Mouse (Mus musculus) ES-E14 (cell line): ENCODE measurements around the gene Tbpl2. TPM values are rescaled to one million over a fixed set of nuclear protein-coding genes. Genes with fewer than 3 reads are reported as not detected.

Experiments used
- DNase-seq: peaks from one replicate; pipeline ENCODE4 v3.0.0-alpha.2; 2013; ENCODE audit warnings: low read depth, low spot score
- H3K27ac ChIP-seq: 2 replicates; pipeline ENCODE4 v1.5.1; 2012; ENCODE audit warnings: low read depth, mild to moderate bottlenecking, low read length, moderate library complexity, mixed read lengths; ENCODE audit not compliant: poor library complexity, insufficient read depth, severe bottlenecking
- H3K36me3 ChIP-seq: 2 replicates; pipeline ENCODE4 v1.6.1; 2012; ENCODE audit warnings: mild to moderate bottlenecking, low read length, moderate library complexity, mixed read lengths; ENCODE audit not compliant: control insufficient read depth, poor library complexity, insufficient read depth, severe bottlenecking
- H3K4me1 ChIP-seq, 2 experiments: fragments of 150-350 bp in 1 of 2; sonication (generic) in 1 of 2; 2 replicates each; pipeline ENCODE4 v1.6.1; 2012; ENCODE audit warnings: low read length in 2 of 2, mild to moderate bottlenecking in 1 of 2, mixed read lengths in 1 of 2; ENCODE audit not compliant: control insufficient read depth in 2 of 2, insufficient read depth in 2 of 2, poor library complexity in 1 of 2
- H3K4me3 ChIP-seq, 2 experiments: fragments of 150-350 bp in 1 of 2; sonication (generic) in 1 of 2; 2 replicates each; pipeline ENCODE4 v1.5.1; 2012; ENCODE audit warnings: low read length in 2 of 2, low read depth in 1 of 2, mild to moderate bottlenecking in 1 of 2, mixed read lengths in 1 of 2; ENCODE audit not compliant: insufficient read depth in 1 of 2, poor library complexity in 1 of 2, severe bottlenecking in 1 of 2
- H3K9ac ChIP-seq: 2 replicates; pipeline ENCODE4 v1.6.1; 2012; ENCODE audit warnings: low read depth, mild to moderate bottlenecking, low read length, mixed read lengths; ENCODE audit not compliant: poor library complexity, insufficient read depth, severe bottlenecking
- H3K9me3 ChIP-seq: fragments of 150-350 bp; sonication (generic); 2 replicates; pipeline ENCODE4 v1.6.1; 2012; ENCODE audit warnings: low read depth, mild to moderate bottlenecking, low read length; ENCODE audit not compliant: control insufficient read depth, insufficient read depth
- CHD2 ChIP-seq: IDR thresholded peaks from 2 replicates; pipeline ENCODE4 v1.6.1; 2014; ENCODE audit warnings: mild to moderate bottlenecking, low read depth, low read length, inconsistent platforms
- HCFC1 ChIP-seq: IDR thresholded peaks from 2 replicates; pipeline ENCODE4 v1.6.1; 2012; ENCODE audit warnings: low read length, inconsistent platforms, borderline replicate concordance; ENCODE audit not compliant: insufficient read depth
- MAFK ChIP-seq: IDR thresholded peaks from 2 replicates; pipeline ENCODE4 v1.6.1; 2014; ENCODE audit warnings: mild to moderate bottlenecking, low read depth, low read length, inconsistent platforms; ENCODE audit not compliant: insufficient read depth
- ZC3H11A ChIP-seq: IDR thresholded peaks from 2 replicates; pipeline ENCODE4 v1.6.1; 2012; ENCODE audit warnings: low read depth, mild to moderate bottlenecking, inconsistent platforms, low read length, borderline replicate concordance
- ZNF384 ChIP-seq: IDR thresholded peaks from 2 replicates; pipeline ENCODE4 v1.6.1; 2012; ENCODE audit warnings: low read depth, low read length, inconsistent platforms
- in situ Hi-C, 2 experiments: fragments of 600-800 bp; cut with MboI; formaldehyde crosslinking; loops; one replicate each; pipeline ENCODE4 v1.15.1; 2025; ENCODE audit warnings: low sequenced_read_pairs in 2 of 2, inconsistent platforms in 1 of 2; ENCODE audit not compliant: unreplicated experiment in 2 of 2
- total RNA-seq: library from RNA; depleted of rRNA; stranded (reverse); fragments of 300-350 nt; gene quantifications from 2 replicates; pipeline ENCODE4 v1.2.3, GENCODE M21; 2012; rRNA removed

The Tbpl2 gene
- total RNA-seq, 1 experiment: not detected

GRCm38 (mm10) chr2:24042901-24043300, 53.5 kb downstream of the Tbpl2 start:
- Histone ChIP-seq H3K4me3 (no peak overlapping the region), H3K9ac (no peak overlapping the region), H3K27ac (no peak overlapping the region), H3K36me3 (no peaks in the 10 kb centered on the region), H3K4me1 (no peaks in the 10 kb centered on the region), H3K9me3 (no peaks in the 10 kb centered on the region)
- TF ChIP-seq MAFK: no peak
- TF ChIP-seq CHD2: no peak
- no peak for TF ChIP-seq HCFC1
- TF ChIP-seq ZNF384: no peak
- no peak for TF ChIP-seq ZC3H11A
- DNase-seq: no peak
- in situ Hi-C loops: no loop called here

GRCm38 (mm10) chr2:24040531-24040930, 55.9 kb downstream of the Tbpl2 start:
- TF ChIP-seq MAFK: no peak
- no peak for TF ChIP-seq HCFC1
- no peak for TF ChIP-seq ZC3H11A
- TF ChIP-seq CHD2: no peak
- no peak for TF ChIP-seq ZNF384
- Histone ChIP-seq H3K36me3 (no peaks in the 10 kb centered on the region), H3K9ac (no peak overlapping the region), H3K9me3 (no peaks in the 10 kb centered on the region), H3K4me3 (no peak overlapping the region), H3K4me1 (no peaks in the 10 kb centered on the region), H3K27ac (no peak overlapping the region)
- no peak for DNase-seq
- in situ Hi-C loops: no loop called here

Other genes starting within 250 kb of the Tbpl2 start
- gene Hnmt, start 47.2 kb downstream of the Tbpl2 start, total RNA-seq: not detected in 2 replicates
- gene Il1f8, start 56.6 kb upstream of the Tbpl2 start, total RNA-seq: not detected in 2 replicates
- gene Il1f9, start 89.9 kb upstream of the Tbpl2 start, total RNA-seq: not detected in 2 replicates
- not detected in 2 replicates for gene Il1f6, start 118.8 kb upstream of the Tbpl2 start, total RNA-seq
- not detected in 2 replicates for gene Il1f5, start 180.4 kb upstream of the Tbpl2 start, total RNA-seq
- gene Il1f10, start 194.6 kb upstream of the Tbpl2 start, total RNA-seq: not detected in 2 replicates
- not detected in 2 replicates for gene Il1rn, start 240.3 kb upstream of the Tbpl2 start, total RNA-seq